Comparison of ENCODE assay signal across 8 mouse cellular contexts in genomic region chr4:155234371-155235310, GRCm38 (mm10). TPM values are rescaled to one million over a fixed set of nuclear protein-coding genes. Genes with fewer than 3 reads are reported as not detected.
DNase-seq lines count a peak whose midpoint lies in the region; ATAC-seq and TF ChIP-seq lines count a peak whose summit lies in the region.

No protein-coding gene starts in this region.

- peak overlapping the region; percentile 15 for H3K4me3 ChIP-seq in embryonic facial prominence, embryonic 14.5 days (ENCODE audit: low read depth, low read length)
- H3K4me3 ChIP-seq in liver, embryonic 15.5 days (replicated peaks), result no peak overlapping the region
- H3K4me3 ChIP-seq in myocyte, result peak overlapping the region; percentile 7

- peak; percentile 36 for DNase-seq in embryo, embryonic 10.5 days (ENCODE audit: low spot score)
- DNase-seq in embryo, embryonic 10 days (ENCODE audit: low spot score), result no peak
- peak; percentile 52 to 58 for DNase-seq in B cell, adult 2 months
- peak; percentile 62 for DNase-seq in embryonic facial prominence, embryonic 14.5 days (ENCODE audit: low spot score)
- no peak for DNase-seq in frontal cortex, postnatal 36 days (ENCODE audit: low spot score in 2 of 2)

- no peaks in the 10 kb centered on the region for H3K79me2 ChIP-seq in myocyte (ENCODE audit: control insufficient read depth, insufficient read depth)

- 50% methylated on average over 8 of the region's 8 CpGs for WGBS in embryonic facial prominence, embryonic 14.5 days
- 25% methylated on average over 8 of the region's 8 CpGs for WGBS in liver, embryonic 15.5 days (ENCODE audit: insufficient replicate concordance)

- ATAC-seq in embryonic facial prominence, embryonic 14.5 days (ENCODE audit: low read depth), result no peak; the same call in 1 of the 2 replicates
- ATAC-seq in inflammation-experienced regulatory T-cells, adult 6 months, result peak; percentile 32
- ATAC-seq in liver, embryonic 15.5 days (ENCODE audit: insufficient read depth), result peak; percentile 22; the same call in 1 of the 2 replicates

- no peaks in the 10 kb centered on the region for H3K27me3 ChIP-seq in embryonic facial prominence, embryonic 14.5 days (replicated peaks; ENCODE audit: control insufficient read depth, insufficient read depth, low read length)
- H3K27me3 ChIP-seq in liver, embryonic 15.5 days, result no peaks in the 10 kb centered on the region; the same call in 1 of the 2 replicates
- no peaks in the 10 kb centered on the region for H3K27me3 ChIP-seq in myocyte (ENCODE audit: control insufficient read depth, insufficient read depth, insufficient read length)

- peak overlapping the region; percentile 40 for H3K4me2 ChIP-seq in embryonic facial prominence, embryonic 14.5 days (ENCODE audit: low read depth, low read length)
- peak overlapping the region; percentile 31; the same call in 1 of the 2 replicates for H3K4me2 ChIP-seq in liver, embryonic 15.5 days
- H3K4me2 ChIP-seq in myocyte (ENCODE audit: low read depth), result peak overlapping the region; percentile 91

- no peak overlapping the region for H3ac ChIP-seq in myocyte (ENCODE audit: control insufficient read depth, insufficient read length)

- H3K27ac ChIP-seq in embryonic facial prominence, embryonic 14.5 days (replicated peaks; ENCODE audit: low read depth, low read length), result peak overlapping the region; percentile 100
- H3K27ac ChIP-seq in liver, embryonic 15.5 days (replicated peaks), result peak overlapping the region; percentile 77

- H3K36me3 ChIP-seq in embryonic facial prominence, embryonic 14.5 days (ENCODE audit: control insufficient read depth, insufficient read depth, low read length), result no peaks in the 10 kb centered on the region
- no peaks in the 10 kb centered on the region for H3K36me3 ChIP-seq in liver, embryonic 15.5 days (replicated peaks)
- no peaks in the 10 kb centered on the region for H3K36me3 ChIP-seq in myocyte (ENCODE audit: control insufficient read depth, insufficient read depth)

- H3K9ac ChIP-seq in embryonic facial prominence, embryonic 14.5 days (ENCODE audit: low read depth, low read length), result peak overlapping the region; percentile 63
- H3K9ac ChIP-seq in liver, embryonic 15.5 days, result no peak overlapping the region

- no peak for TF ChIP-seq POLR2A in myocyte (IDR thresholded peaks at IDR 0.05; ENCODE audit: insufficient read length, low read depth)

- H3K9me3 ChIP-seq in embryonic facial prominence, embryonic 14.5 days (ENCODE audit: control insufficient read depth, low read length), result no peaks in the 10 kb centered on the region
- H3K9me3 ChIP-seq in liver, embryonic 15.5 days (replicated peaks), result no peaks in the 10 kb centered on the region

- peaks cover 58% of the 10 kb centered on the region for H3K4me1 ChIP-seq in embryonic facial prominence, embryonic 14.5 days (ENCODE audit: control insufficient read depth, insufficient read depth, low read length)
- H3K4me1 ChIP-seq in liver, embryonic 15.5 days (replicated peaks), result peaks cover 46% of the 10 kb centered on the region

TF ChIP-seq in myocyte, 11 proteins besides CTCF, POLR2A, EP300 and RAD21:
- no peak for TF ChIP-seq REST (IDR thresholded peaks at IDR 0.05; ENCODE audit: insufficient read depth, insufficient read length)
- TF ChIP-seq MYOG (IDR thresholded peaks at IDR 0.05; ENCODE audit: control insufficient read depth in 1 of 3, insufficient read depth in 1 of 3, insufficient read length in 2 of 3, low read depth in 2 of 3), result peak in 2 of 3 experiments; percentile 68 to 69
- peak in 1 of 3 experiments; percentile 42 for TF ChIP-seq MYOD1 (IDR thresholded peaks at IDR 0.05; ENCODE audit: control insufficient read depth in 1 of 3, insufficient read length in 2 of 3, low read depth in 2 of 3)

RNA-seq across cellular contexts. Expression of gene Ski, which starts 12.2 kb away (rescaled TPM):
- 34.1 and 34.9 TPM in 2 replicates for polyA plus RNA-seq in embryonic facial prominence, embryonic 14.5 days (2014; fragmentation: Nextera tagmentation; extraction: Ambion mirVana)
- 10 to 100 TPM; 10.7 to 26.8 (median 26.8) TPM for polyA plus RNA-seq in inflammation-experienced regulatory T-cells, adult 6 months (2017; shearing (Covaris generic))
- 2.1 and 2.6 TPM in 2 replicates for polyA plus RNA-seq in liver, embryonic 15.5 days (2015; fragmentation: Nextera tagmentation; extraction: Ambion mirVana)
- 54.5 TPM for polyA plus RNA-seq in myocyte (2012; fragmentation: generic; extraction: Trizol)

RNA-seq across cellular contexts. Expression of gene Faap20, which starts 15.0 kb away (rescaled TPM):
- polyA plus RNA-seq in embryonic facial prominence, embryonic 14.5 days (2014; fragmentation: Nextera tagmentation; extraction: Ambion mirVana), result 66.1 and 68.5 TPM in 2 replicates
- polyA plus RNA-seq in inflammation-experienced regulatory T-cells, adult 6 months (2017; shearing (Covaris generic)), result 10 to 100 TPM; 44.3 to 57.3 (median 51.6) TPM
- 18.2 and 19.7 TPM in 2 replicates for polyA plus RNA-seq in liver, embryonic 15.5 days (2015; fragmentation: Nextera tagmentation; extraction: Ambion mirVana)
- 40.4 TPM for polyA plus RNA-seq in myocyte (2012; fragmentation: generic; extraction: Trizol)

Comparison
In these comparisons a context has a peak if more than half of its experiments do, and no peak if none do; other contexts are left out.
1. DNase-seq: peak in embryo, embryonic 10.5 days (single experiment), B cell, adult 2 months (2 of 2) and embryonic facial prominence, embryonic 14.5 days (single experiment); none in embryo, embryonic 10 days (single experiment) and frontal cortex, postnatal 36 days (0 of 2).
2. H3K4me2 ChIP-seq: peak in every context shown above with its lines; median percentile 91 in myocyte; 40 in embryonic facial prominence, embryonic 14.5 days; 31 in liver, embryonic 15.5 days.